Mouse (Mus musculus) G1E (cell line): ENCODE data around the gene Cox7a2l. TPM values are rescaled to one million over a fixed set of nuclear protein-coding genes. Genes with fewer than 3 reads are reported as not detected.

Source experiments
- ATAC-seq: 2 replicates; pipeline ENCODE4 v1.8.0; 2016; ENCODE audit warnings: mild to moderate bottlenecking; ENCODE audit not compliant: insufficient number of reproducible peaks, poor library complexity, low FRiP score, severe bottlenecking; ENCODE audit errors: extremely low read depth
- DNase-seq: peaks from one replicate; pipeline ENCODE4 v3.0.0; 2012; ENCODE audit warnings: low spot score
- H3K27me3 ChIP-seq: 2 replicates; pipeline ENCODE4 v1.6.1; 2012; ENCODE audit warnings: mild to moderate bottlenecking, low read length, inconsistent platforms; ENCODE audit not compliant: insufficient read depth
- H3K36me3 ChIP-seq: replicated peaks from 2 replicates; pipeline ENCODE3; 2012; ENCODE audit warnings: mild to moderate bottlenecking, inconsistent platforms
- H3K4me1 ChIP-seq: 2 replicates; pipeline ENCODE4 v1.6.1; 2012; ENCODE audit warnings: low read depth, low read length, inconsistent platforms, mixed read lengths; ENCODE audit not compliant: insufficient read depth
- H3K4me3 ChIP-seq: 2 replicates; pipeline ENCODE4 v1.5.1; 2012; ENCODE audit warnings: low read depth, mild to moderate bottlenecking, inconsistent platforms, low read length, moderate library complexity, mixed read lengths
- H3K9me3 ChIP-seq: replicated peaks from 2 replicates; pipeline ENCODE4 v1.6.1; 2012; ENCODE audit warnings: inconsistent platforms
- CTCF ChIP-seq: IDR thresholded peaks from 2 replicates; pipeline ENCODE4 v1.5.1; 2012; ENCODE audit warnings: low read depth, low read length, inconsistent platforms, mixed read lengths
- GATA1 ChIP-seq: IDR thresholded peaks from 2 replicates; pipeline ENCODE4 v1.6.1; 2012; ENCODE audit warnings: borderline replicate concordance, low read length, inconsistent platforms, mixed read lengths
- GATA2 ChIP-seq: IDR thresholded peaks from 2 replicates; pipeline ENCODE4 v1.6.1; 2012; ENCODE audit warnings: low read depth, low read length, inconsistent platforms, borderline replicate concordance
- POLR2AphosphoS5 ChIP-seq: IDR thresholded peaks from 2 replicates; pipeline ENCODE4 v1.6.1; 2012; ENCODE audit warnings: low read depth, low read length, inconsistent platforms; ENCODE audit not compliant: insufficient replicate concordance
- TAL1 ChIP-seq: conservative IDR thresholded peaks from 2 replicates; pipeline ENCODE4 v1.6.1; 2012; ENCODE audit warnings: low read depth, low read length, inconsistent platforms, mixed read lengths
- polyA plus RNA-seq: library from polyadenylated mRNA; stranded (reverse); fragments of >175 nt; gene quantifications from 2 replicates; pipeline ENCODE4 v1.2.3, GENCODE M21; 2012
- total RNA-seq, 2 experiments: library from RNA; stranded (forward) in 1 of 2; stranded (reverse) in 1 of 2; fragments of 200-1000 nt in 1 of 2; fragments of >200 nt in 1 of 2; fragmentation: Nextera tagmentation in 1 of 2; gene quantifications; 2 replicates each; pipeline ENCODE4 v1.2.3; 2014 to 2017

The Cox7a2l gene
- total and polyA plus RNA-seq, 3 experiments: 41.3 to 209 (median 140) TPM

- H3K4me3 ChIP-seq: no peak overlapping the region
- H3K36me3 ChIP-seq: peaks cover 24% of the 10 kb centered on the region
- no peak for TF ChIP-seq CTCF
- TF ChIP-seq POLR2AphosphoS5: no peak
- TF ChIP-seq GATA1: no peak
- no peak for TF ChIP-seq GATA2
- no peak for TF ChIP-seq TAL1
- H3K27me3 ChIP-seq: peaks cover 9% of the 10 kb centered on the region
- ATAC-seq: no peak
- no peaks in the 10 kb centered on the region for H3K9me3 ChIP-seq
- H3K4me1 ChIP-seq: no peaks in the 10 kb centered on the region
- DNase-seq: no peak
Observed at GRCm38 (mm10) chr17:83483784-83484183, 33.3 kb downstream of the Cox7a2l start.

- Histone ChIP-seq H3K27me3 (peaks cover 9% of the 10 kb centered on the region), H3K36me3 (peaks cover 32% of the 10 kb centered on the region), H3K9me3 (no peaks in the 10 kb centered on the region), H3K4me1 (no peaks in the 10 kb centered on the region), H3K4me3 (no peak overlapping the region)
- no peak for DNase-seq
- ATAC-seq: no peak
- no peak for TF ChIP-seq POLR2AphosphoS5
- no peak for TF ChIP-seq GATA1
- no peak for TF ChIP-seq CTCF
- no peak for TF ChIP-seq TAL1
- no peak for TF ChIP-seq GATA2
Observed at GRCm38 (mm10) chr17:83482817-83483536, 34.2 kb downstream of the Cox7a2l start.

GRCm38 (mm10) chr17:83481551-83481950, 35.6 kb downstream of the Cox7a2l start:
- Histone ChIP-seq H3K4me1 (no peaks in the 10 kb centered on the region), H3K27me3 (peaks cover 2% of the 10 kb centered on the region; the same call in 1 of the 2 replicates), H3K9me3 (no peaks in the 10 kb centered on the region), H3K4me3 (no peak overlapping the region), H3K36me3 (peaks cover 46% of the 10 kb centered on the region)
- no peak for ATAC-seq
- no peak for DNase-seq
- TF ChIP-seq TAL1 (no peak), GATA2 (no peak), CTCF (no peak), GATA1 (no peak), POLR2AphosphoS5 (no peak)

- no peaks in the 10 kb centered on the region for H3K9me3 ChIP-seq
- H3K4me1 ChIP-seq: no peaks in the 10 kb centered on the region
- DNase-seq (no peak), ATAC-seq (no peak)
- no peak overlapping the region for H3K4me3 ChIP-seq
- peaks cover 79% of the 10 kb centered on the region for H3K36me3 ChIP-seq
- no peaks in the 10 kb centered on the region for H3K27me3 ChIP-seq
- TF ChIP-seq CTCF (no peak), GATA1 (no peak), TAL1 (no peak), GATA2 (no peak)
Observed at GRCm38 (mm10) chr17:83477089-83477488, 40.0 kb downstream of the Cox7a2l start.

- no peak for ATAC-seq
- Histone ChIP-seq H3K36me3 (peaks cover 72% of the 10 kb centered on the region), H3K9me3 (no peaks in the 10 kb centered on the region), H3K4me3 (no peak overlapping the region), H3K4me1 (no peaks in the 10 kb centered on the region), H3K27me3 (no peaks in the 10 kb centered on the region)
- DNase-seq: no peak
- no peak for TF ChIP-seq GATA2
- no peak for TF ChIP-seq TAL1
- TF ChIP-seq GATA1: no peak
- no peak for TF ChIP-seq CTCF
- TF ChIP-seq POLR2AphosphoS5: no peak
Observed at GRCm38 (mm10) chr17:83469586-83469985, 47.5 kb downstream of the Cox7a2l start.

- ATAC-seq (no peak), DNase-seq (no peak)
- Histone ChIP-seq H3K9me3 (no peaks in the 10 kb centered on the region), H3K27me3 (no peaks in the 10 kb centered on the region), H3K4me3 (no peak overlapping the region), H3K4me1 (no peaks in the 10 kb centered on the region), H3K36me3 (peaks cover 72% of the 10 kb centered on the region)
- TF ChIP-seq GATA2 (no peak), GATA1 (no peak), POLR2AphosphoS5 (no peak), CTCF (no peak), TAL1 (no peak)
Observed at GRCm38 (mm10) chr17:83466697-83467251, 50.4 kb downstream of the Cox7a2l start.
